Mouse (Mus musculus) megakaryocyte progenitor cell, adult 5-6 weeks (primary cell): ENCODE measurements around the gene Mettl14. TPM values are rescaled to one million over a fixed set of nuclear protein-coding genes. Genes with fewer than 3 reads are reported as not detected.
A peak's percentile ranks its signal among the peaks of the same experiment; 100 is the strongest.

ENCODE experiments used
- ATAC-seq: replicated peaks from 2 replicates; pipeline ENCODE4 v1.8.0; 2016; ENCODE audit warnings: mild to moderate bottlenecking, moderate TSS enrichment, inconsistent platforms; ENCODE audit not compliant: poor library complexity
- total RNA-seq, 2 experiments: library from RNA; stranded (forward) in 1 of 2; stranded (reverse) in 1 of 2; fragments of 157-497, 149-512 nt in 1 of 2; fragments of 200-1000 nt in 1 of 2; gene quantifications; 2 replicates each; pipeline versions ENCODE4 v1.2.3 to v1.2.4; 2015 to 2017

Mettl14 gene
- total RNA-seq (2015) (19.9 and 20.4 TPM in 2 replicates), total RNA-seq (2017) (24.3 and 31.6 TPM in 2 replicates)

DNA sequence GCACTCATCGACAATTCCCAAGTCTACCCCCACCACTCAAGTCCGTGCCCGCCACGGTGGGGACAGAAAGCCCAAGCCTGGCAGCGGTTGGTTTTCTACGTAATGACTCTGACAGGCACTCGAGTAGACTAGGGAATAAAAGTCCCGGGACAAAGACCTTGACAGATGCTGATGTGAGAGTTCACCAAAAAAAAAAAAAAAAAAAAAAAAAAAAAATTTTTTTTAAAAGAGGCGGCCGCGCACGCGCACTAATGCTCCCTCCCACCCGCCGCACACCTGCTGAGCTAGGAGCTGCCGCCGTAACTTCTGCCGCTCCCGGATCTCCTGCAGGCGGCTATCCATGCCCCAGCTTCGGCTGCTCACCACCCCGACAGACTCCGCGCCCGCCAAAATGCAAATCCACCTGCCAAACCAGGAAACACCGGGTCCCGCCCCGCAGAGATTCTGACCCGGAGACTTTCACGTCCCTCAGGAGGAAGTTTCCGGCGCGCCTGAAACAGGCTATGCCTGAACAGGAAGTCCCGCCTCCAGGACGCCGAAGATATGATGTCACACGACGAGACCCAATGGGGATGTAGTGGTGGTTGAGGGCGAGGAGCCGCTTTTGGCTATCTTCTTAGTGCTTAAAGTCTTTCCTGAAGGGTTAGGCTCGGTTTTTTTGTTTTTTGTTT is at the start of gene Mettl14:
Gene Mettl14, minus strand, starts transcription at position 623 of the 671 bp plus-strand sequence.
- ATAC-seq, result peak; percentile 99

DNA sequence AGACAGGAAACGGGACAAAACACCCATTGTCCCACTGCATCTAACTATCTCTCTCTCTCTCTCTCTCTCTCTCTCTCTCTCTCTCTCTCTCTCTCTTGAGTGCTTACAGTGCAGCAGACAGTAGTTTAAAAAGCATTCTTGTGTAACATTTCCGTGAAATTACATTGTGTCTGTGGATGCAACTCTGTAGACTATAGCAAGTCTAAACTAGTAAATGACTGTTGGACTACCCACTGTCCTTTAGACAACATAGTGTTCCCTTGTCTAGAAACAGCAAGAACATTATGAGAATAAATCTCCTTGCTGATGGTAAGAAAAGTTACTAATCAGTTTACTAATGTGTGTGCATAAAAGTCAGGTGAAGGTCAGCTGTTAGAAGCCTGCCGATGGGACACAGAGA is 47.5 kb upstream of the Mettl14 start:
- ATAC-seq, result no peak

DNA sequence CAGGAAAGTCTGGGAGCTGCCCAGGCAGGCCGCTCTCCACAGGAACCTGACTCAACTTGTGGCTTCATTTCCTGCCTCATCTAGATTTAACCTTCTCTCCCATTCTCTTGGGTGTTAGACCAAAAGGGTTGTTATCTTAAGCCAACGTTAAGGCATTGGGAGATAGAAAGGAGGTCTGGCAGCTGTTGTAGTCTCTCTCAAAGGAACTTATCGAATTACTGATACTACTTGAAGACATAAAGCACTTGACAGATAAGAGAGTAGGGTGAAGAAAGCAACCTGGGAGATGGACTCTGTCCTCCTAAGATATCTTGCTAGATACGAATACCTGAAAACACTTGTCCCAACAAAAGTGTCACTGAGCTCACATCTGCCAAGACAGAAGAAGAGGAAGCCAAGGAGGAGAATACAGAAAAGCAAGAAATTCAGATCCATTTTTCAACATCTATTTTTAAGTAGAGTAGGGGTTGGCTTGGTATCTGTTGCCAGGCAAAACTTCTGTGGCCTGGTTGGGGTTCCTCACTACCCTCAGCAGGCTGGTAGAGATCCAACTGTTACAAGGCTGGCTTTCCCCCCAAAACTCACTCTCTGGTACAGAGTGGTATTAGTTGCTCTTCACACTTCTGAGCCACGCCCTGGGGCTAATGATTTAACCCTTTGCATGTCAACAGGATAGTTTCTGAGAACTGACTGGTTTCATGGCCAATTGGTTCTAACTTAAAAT is 46.2 kb upstream of the Mettl14 start:
- peak; percentile 73 for ATAC-seq

DNA sequence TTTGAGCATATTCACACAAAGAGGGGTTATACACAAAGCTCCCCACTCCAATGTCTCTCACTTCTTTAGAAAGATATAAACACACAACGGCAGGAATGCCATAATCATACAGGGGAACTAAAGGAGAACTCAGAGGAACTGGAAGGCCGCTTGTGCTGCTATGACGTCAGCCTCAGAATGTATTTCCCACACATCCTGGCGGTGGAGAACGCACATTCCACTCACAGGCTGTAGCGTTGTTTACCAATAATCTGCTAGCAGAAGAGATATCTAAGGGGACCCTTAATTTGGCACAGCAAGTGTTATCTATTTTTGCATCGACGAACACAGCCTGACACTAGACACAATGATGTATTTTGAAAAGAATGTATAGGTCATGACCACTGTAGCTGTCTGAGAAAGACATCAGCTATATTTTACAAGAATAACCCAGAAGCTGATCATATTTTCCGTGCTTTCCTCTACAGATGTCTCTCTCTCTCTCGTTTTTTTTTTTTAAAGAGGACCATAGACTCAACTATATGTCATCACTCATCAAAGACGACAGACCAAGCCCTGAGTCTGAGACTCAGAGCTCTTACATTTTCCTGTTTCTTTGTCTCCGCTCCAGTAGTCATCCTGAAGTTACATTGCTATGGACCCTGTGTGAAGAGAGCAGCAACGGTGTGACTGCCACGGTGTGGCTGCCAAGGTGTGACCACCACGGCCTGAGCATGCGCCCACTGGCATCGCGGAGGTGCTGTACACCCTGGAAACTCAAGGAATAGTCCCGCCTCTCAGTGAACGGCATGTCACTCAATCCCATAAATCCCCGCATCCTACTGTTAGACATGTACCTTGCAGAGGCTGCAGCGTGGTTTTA is 43.9 kb upstream of the Mettl14 start:
- no peak for ATAC-seq

DNA sequence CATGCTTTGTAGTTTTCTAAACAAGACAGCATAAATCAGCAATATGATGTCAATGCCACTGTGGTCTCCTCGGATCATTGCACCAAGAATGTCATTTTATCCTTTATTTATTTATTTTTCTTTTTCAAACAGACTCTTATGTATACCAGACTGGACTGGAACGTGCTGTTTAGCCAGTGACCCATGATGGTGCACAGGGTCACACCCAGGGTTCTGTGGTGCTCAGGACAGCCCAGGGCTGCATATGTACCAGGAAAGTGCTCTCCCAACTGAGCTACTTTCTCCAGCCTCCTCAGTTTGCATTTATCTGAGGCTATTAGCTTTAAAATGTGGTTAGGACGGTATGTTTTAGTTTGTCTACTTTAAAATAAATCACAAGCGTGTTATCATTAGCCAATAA is 42.1 kb upstream of the Mettl14 start:
- no peak for ATAC-seq

DNA sequence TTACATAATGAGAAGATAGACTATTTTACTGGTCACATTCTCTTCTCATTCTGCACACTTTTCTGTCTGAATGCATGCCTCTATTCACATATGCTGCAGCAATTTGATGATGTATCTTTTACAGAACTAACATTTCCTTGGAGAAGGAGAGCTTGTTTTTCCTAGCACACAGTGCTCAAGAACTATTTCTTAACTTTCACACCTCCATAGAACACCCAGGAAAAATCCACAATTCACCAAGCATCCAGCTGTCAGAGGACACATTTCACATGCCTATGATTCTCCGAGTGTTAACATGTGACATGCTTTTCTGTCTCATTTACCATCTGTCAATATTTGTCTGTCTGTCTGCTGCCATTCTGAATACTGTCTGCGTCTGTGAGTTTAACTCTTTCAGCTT is 39.7 kb upstream of the Mettl14 start:
- ATAC-seq, result no peak

DNA sequence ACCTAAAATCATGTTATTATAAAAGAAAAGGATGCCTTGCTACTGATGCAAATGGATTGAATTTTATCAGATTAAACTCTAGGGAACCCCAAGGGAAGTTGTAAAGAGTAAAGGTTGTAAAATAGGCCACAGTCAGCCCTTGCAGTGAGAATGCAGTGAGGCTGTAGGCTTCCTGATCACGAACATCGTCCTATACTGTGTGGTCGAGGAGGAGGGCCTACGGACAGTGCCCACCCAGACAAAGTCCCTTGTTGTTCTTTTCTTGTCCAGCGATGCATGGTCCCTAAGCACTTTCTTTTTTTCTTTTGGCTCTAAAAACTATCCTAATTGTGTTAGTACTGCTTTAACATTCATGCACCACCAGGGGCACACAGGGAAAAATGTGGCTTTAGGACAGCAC is 27.3 kb upstream of the Mettl14 start:
- ATAC-seq, result no peak

DNA sequence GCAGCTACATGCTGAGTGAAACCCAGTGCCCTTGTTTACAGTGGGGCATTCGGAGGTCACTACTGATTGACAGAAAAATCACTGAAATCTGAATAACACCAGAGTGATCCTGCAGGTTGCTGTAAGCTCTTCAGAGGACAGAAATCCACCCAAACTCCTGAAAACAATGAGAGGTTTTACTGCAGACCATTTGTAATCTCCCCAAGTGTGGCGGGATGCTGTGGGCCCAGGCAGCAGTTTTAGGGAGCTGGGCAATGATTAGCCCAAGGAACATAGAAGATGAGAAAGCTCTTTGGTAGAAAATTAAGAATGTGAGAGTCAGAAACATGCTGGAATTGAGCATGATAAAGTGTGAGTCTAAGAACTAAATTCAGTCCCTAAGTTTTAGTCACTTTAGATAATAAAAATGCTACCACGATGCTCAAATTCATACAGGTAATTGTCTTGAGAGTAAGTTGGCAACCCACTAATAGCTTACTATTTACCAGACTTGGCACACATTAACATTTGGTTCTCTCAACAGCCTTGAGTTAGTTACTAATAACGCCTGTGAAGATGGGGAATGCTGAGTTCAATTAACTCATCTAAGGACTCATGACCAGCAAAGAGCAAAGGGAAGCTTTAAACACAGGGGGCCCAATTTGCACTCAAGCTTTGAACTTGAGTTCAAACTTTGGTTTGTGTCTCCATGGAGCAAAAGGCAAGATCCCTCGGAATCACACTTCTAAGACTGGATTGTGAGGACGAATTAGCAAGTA is 26.1 kb upstream of the Mettl14 start:
- ATAC-seq, result no peak

DNA sequence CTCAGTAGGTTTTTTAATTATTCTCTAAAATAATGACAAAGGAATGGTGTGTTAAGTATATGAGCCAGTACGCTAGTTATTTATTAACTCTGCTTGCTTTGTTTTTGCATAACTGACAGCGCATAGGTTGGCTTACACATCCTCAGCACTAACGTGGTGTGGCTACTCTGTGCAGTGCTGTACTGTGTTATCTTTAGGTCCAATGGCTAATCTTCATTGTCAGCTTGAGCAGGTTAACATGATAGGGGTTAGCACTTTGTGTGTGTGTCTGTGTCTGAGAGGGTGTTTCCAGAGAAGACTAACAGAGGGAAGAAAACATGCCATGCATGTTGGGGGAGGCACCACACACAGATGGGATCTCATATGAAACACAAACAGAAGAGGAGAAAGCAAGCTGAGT is 19.0 kb upstream of the Mettl14 start:
- peak; percentile 89 for ATAC-seq

DNA sequence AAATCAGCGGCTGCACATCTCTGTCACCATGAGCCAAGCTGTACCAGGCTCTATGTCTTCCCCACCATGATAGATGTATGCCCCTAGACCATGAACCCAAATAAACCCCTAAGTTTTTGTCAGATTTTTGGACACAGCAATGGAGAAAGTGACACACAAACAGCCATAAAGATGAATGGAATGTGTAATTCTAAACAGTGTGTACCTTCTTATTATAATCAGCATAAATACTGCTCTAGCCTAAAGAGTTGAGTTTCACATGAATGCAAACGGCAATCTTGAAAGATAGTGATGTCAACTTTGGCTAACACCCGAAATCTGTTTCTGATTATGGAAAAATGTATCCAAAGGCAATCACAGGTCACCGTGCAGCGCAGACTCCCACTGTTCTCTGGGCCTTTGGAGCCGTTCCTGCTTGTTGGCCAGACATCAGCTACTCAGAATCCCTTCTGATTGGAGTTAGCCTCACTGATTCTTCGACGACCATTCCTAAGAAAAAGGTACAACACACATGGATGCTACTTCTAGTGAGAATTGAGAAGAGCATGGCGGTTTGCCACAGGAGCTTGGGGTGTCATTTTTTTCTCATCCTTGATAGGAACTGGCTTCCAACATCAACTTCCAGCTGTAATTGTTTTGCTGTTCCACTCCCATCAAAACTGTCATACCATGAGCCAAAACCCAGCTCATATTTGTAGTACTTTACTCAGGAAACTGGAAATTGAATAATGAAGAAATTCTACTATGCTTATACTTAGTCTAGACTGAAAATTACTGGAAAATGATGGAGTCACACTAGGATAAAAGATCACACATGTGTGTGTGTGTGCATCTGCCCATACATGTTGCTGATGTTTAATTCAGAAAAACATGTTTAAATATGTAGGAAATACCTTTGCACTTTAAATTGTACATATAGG is 11.9 kb upstream of the Mettl14 start:
- ATAC-seq, result no peak

DNA sequence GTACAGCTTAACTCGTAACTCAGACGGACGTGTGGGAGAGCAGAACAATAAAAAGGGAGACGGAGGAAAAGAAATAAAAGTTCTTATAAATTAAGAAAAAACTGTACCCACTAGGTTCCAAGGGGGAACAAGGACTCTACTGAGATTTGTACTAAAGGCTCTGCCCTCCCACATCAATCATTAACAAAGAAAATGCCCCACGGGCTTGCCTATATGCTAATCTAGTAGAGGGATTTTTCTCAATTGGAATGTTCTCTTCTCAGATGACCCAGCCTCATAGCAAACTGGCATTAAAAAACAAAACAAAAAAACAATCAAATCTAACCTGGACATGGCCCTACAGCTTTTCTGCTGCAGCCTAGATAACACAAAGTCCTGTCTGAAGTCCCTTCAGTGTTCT is 9.7 kb upstream of the Mettl14 start:
- ATAC-seq, result no peak

DNA sequence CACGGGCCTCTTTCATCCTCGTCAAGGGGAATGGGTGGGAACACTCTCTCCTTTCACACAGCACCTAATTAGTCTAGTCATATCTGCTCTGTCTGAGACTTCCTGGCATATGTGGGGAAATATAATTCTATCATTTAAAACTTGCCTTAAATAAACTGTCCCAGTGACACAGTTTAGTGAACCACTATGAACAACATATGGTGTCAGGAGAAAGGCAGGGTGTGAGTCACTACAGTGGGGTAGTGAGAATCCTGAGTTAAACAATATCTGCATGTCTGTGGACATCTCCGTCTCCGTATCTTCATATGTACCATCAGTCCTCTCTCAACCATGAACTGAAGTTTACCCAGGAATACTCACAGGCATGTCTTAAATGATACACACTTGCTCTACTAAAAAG is 5.3 kb upstream of the Mettl14 start:
- ATAC-seq, result no peak

DNA sequence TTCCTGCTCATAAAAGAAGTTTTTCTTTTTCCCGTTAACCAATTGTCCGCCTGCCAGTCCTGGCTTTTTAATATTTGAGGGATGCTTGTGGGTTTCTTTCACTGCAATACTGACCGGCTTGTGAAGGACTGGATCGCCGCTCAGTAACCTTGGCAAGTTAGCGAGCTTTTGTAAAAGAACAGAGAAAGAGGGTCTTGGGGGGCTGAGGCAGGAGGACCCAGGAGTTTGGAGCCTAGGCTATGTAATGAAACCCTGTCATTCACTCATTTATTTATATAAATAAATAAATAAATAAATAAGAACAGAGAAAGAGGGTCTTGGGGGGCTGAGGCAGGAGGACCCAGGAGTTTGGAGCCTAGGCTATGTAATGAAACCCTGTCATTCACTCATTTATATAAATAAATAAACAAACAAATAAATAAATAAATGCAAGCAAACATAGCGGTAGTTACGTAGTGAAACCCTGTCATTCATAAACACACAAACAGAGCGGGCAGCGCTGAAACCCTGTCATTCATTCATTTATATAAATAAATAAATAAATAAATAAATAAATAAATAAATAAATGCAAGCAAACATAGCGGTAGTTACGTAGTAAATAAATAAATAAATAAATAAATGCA is 361 bp upstream of the Mettl14 start:
- peak; percentile 25 for ATAC-seq

DNA sequence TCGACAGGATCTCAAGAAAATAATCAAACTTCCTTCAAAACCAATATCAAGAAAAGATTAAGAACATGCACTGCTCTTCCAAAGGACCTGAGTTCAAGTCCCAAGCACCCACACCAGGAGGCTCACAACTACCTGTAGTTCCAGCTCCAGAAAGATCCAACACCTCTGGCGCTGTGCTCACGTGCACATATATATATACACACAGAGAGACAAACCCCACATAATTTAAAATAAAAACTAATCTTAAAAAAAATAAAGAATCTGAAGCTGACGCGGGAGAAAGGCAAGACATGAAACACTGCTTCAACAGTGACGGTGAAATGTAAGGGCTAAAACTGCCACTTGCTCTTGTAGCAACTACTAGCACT is 806 bp downstream of the Mettl14 start:
- ATAC-seq, result no peak

DNA sequence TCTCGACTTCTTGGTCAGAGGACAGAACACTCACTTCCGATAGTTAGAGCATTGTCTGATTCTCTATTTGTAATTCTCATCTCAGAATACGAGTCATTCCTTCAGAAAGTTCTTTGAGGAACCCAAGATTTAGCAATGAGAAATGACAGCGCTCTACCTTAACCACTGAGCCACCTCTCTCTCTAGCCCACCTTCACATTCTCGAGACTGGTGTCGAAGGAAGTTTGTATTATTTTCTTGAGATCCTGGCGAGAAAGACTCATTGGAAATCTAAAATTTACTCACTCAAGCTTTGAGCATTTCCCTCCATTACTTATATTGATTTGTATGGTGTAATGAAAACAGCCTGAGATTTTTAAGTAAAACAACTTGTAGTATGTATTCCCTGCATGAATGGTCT is 1.5 kb downstream of the Mettl14 start:
- ATAC-seq, result no peak

DNA sequence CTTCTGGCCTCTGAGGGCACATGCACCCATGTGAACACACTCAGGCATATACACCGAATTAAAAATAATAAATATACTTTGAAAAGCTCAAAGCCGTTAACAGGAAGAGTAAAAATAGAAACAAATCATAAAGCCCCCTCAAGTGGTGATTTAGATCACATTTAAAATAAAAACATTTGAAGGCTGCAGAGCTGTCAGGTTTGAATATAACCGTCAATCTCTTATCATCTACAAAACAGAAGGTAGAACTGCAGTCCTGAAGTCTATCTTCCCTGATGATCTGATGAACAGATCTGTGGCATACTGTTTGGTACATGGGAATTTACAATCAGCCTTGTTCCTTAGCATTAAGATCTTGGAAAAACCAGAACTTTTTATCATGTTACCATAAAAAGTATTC is 9.3 kb downstream of the Mettl14 start:
- ATAC-seq, result no peak

DNA sequence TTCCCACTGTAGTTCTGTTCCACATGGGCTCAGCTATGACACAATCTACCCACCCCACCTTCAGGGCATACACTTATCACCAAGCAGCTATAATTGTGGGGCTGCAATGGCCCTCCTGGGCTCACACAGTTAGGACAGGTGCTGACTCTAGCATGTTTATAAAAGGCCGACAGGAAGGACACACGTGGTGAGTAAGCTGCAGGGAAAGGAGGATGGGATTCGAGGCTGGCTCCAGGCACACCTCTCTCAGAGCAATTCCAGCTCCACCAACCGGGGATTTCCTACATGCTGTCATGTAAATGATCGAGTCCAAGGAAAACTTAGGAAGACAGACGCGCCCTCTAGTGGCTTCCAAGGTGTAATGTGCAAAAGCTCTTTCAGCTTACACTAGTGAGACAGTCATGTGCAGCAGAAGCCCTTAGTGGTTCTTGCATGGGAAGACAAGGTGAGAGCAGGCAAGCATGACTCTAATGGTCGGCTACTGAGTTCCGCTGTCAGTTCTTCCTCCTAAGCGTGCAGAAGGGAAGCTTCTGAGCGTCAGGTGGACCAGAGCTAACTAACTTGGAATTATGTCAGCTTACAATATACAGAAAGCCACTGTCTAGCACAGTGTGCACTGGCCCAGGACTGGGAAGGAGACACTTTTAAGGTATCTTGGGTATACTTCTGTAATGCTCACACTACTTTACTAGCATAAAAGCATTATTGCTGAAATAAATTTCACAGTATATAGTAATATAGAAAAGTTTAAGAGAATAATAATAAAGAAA is 14.0 kb downstream of the Mettl14 start:
- ATAC-seq, result peak; percentile 69

DNA sequence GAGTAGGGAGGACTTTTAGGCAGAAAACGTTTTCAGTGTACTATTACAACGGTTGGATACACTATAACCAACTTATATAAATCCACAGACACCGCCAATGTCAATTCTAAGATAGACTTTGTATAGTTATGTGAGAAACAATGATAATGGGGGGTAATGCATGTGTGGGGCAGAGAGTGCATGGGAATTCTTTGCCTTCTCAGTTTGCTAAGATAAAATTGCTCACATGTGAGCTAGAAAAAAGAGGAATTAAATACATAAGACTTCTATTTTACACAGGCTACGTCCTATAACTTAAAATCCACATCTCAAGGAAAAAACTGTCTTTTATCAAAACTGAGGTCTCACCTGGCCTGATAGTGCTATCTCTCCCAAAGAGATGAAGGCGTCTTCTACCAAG is 15.0 kb downstream of the Mettl14 start:
- ATAC-seq, result no peak

DNA sequence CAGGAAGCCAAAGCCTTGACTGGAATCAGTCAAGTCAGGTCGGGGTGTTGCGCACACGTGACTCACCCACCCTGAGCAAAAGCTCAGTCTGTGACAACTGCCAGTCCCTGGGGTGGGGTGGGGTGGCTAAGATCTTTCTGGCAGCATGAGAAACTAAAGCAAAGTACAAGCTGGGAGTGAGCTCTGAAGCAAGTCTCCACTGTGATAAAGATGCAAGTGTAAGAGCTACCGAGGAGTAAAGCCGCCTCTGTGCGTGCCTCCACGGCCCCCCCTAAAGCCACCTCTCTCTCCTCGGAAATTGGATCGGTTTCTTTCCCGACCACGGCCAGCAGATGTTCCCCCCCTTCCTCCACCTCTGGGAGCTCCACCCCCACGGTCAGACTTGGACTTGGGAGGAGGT is 16.7 kb downstream of the Mettl14 start:
- ATAC-seq, result no peak
